Mouse (Mus musculus): Measurements from ENCODE around the gene Uba52. TPM values are rescaled to one million over a fixed set of nuclear protein-coding genes. Genes with fewer than 3 reads are reported as not detected.

The Uba52 gene
- total RNA-seq, 2 experiments from 2014 or later: 1,328 to 1,514 TPM

Other genes with a start within 250 kb of the Uba52 start
- gene Homer3, start 228.0 kb downstream of the Uba52 start, total RNA-seq (2021): 1 to 10 TPM; 7.7 to 8.4 TPM
- 10 to 100 TPM; 27.4 to 34.6 TPM for gene Ddx49, start 208.3 kb downstream of the Uba52 start, total RNA-seq (2021)
- gene Cope, start 208.3 kb downstream of the Uba52 start, total RNA-seq (2021): 100 to 1,000 TPM; 157 to 174 TPM
- gene Cers1, start 195.0 kb downstream of the Uba52 start, total RNA-seq (2021): under 1 TPM; 0.55 to 0.57 TPM
- under 1 TPM in 1 of 2 experiments, not detected in 1; 0.28 TPM for gene Gdf1, start 181.0 kb downstream of the Uba52 start, total RNA-seq (2021)
- 10 to 100 TPM; 46.1 to 46.8 TPM for gene Upf1, start 157.5 kb downstream of the Uba52 start, total RNA-seq (2021)
- 1 to 10 TPM; 5.1 to 6.6 TPM for gene Comp, start 137.2 kb downstream of the Uba52 start, total RNA-seq (2021)
- gene Crtc1, start 71.2 kb downstream of the Uba52 start, total RNA-seq (2021): 1 to 10 TPM; 7.8 to 9.0 TPM
- gene Klhl26, start 33.8 kb downstream of the Uba52 start, total RNA-seq (2021): 1 to 10 TPM; 8.4 to 9.7 TPM
- not detected for gene Tmem59l, start 23.4 kb downstream of the Uba52 start, total RNA-seq (2021)
- gene Crlf1, start 17.6 kb downstream of the Uba52 start, total RNA-seq (2021): under 1 TPM; 0.20 to 0.62 TPM
- gene Rex1bd, start 4.0 kb downstream of the Uba52 start, total RNA-seq (2021): 100 to 1,000 TPM; 113 to 128 TPM
- 100 to 1,000 TPM; 120 to 129 TPM for gene Fkbp8, start 16.9 kb upstream of the Uba52 start, total RNA-seq (2021)
- 100 to 1,000 TPM in 1 of 2 experiments, 10 to 100 TPM in 1; 92.4 to 107 TPM for gene Kxd1, start 17.2 kb upstream of the Uba52 start, total RNA-seq (2021)
- gene Ell, start 28.7 kb upstream of the Uba52 start, total RNA-seq (2021): 10 to 100 TPM; 10.9 to 12.0 TPM
- gene Isyna1, start 83.6 kb upstream of the Uba52 start, total RNA-seq (2021): 10 to 100 TPM; 15.4 to 28.2 TPM
- 10 to 100 TPM; 29.9 to 35.7 TPM for gene Ssbp4, start 98.1 kb upstream of the Uba52 start, total RNA-seq (2021)
- gene Lrrc25, start 105.4 kb upstream of the Uba52 start, total RNA-seq (2021): 1 to 10 TPM; 1.6 to 2.5 TPM
- gene Gdf15, start 121.7 kb upstream of the Uba52 start, total RNA-seq (2021): 1 to 10 TPM; 1.4 to 2.0 TPM
- 10 to 100 TPM; 40.5 to 41.1 TPM for gene Pgpep1, start 149.6 kb upstream of the Uba52 start, total RNA-seq (2021)
- 10 to 100 TPM; 66.7 to 73.1 TPM for gene Lsm4, start 162.4 kb upstream of the Uba52 start, total RNA-seq (2021)
- gene Jund, start 188.1 kb upstream of the Uba52 start, total RNA-seq (2021): 100 to 1,000 TPM; 129 to 138 TPM
- under 1 TPM in 1 of 2 experiments, not detected in 1; 0.05 TPM for gene Iqcn, start 192.7 kb upstream of the Uba52 start, total RNA-seq (2021)
- gene Gm3336, start 207.7 kb upstream of the Uba52 start, total RNA-seq (2021): not detected
- gene Pde4c, start 212.9 kb upstream of the Uba52 start, total RNA-seq (2021): 1 to 10 TPM; 1.4 to 2.0 TPM
- 10 to 100 TPM; 40.3 to 49.2 TPM for gene Rab3a, start 243.9 kb upstream of the Uba52 start, total RNA-seq (2021)

Data from heart, adult 18-20 months (tissue).